Mouse (Mus musculus): Measurements from ENCODE around the gene Gm5565.

- TF ChIP-seq POLR2A (IDR thresholded peaks at IDR 0.05; ENCODE audit: borderline replicate concordance, insufficient read depth, low read length), result no peak
- no peak for TF ChIP-seq CTCF (IDR thresholded peaks at IDR 0.05; ENCODE audit: borderline replicate concordance, insufficient read depth, low read depth, low read length)
Measured at GRCm38 (mm10) chr5:146190501-146191269, 30.3 kb upstream of the Gm5565 start.
